Mouse (Mus musculus) heart, adult 2 months (tissue): ENCODE measurements around the gene Ror1.

Experiments
- CTCF ChIP-seq: fragments of 200-600 bp; IDR thresholded peaks from 2 replicates; pipeline ENCODE4 v1.8.1; 2022; ENCODE audit warnings: antibody characterized with exemption, mild to moderate bottlenecking, moderate library complexity
- EP300 ChIP-seq: fragments of 200-500 bp; IDR thresholded peaks from 2 replicates; pipeline ENCODE4 v1.6.1; 2011; ENCODE audit warnings: low read depth, low read length, control low read depth; ENCODE audit not compliant: insufficient read depth
- POLR2A ChIP-seq: fragments of 200-500 bp; IDR thresholded peaks from 2 replicates; pipeline ENCODE4 v1.6.1; 2011; ENCODE audit warnings: mild to moderate bottlenecking, low read depth, low read length, control low read depth; ENCODE audit not compliant: insufficient read depth

GRCm38 (mm10) chr4:100059811-100060210 is 35.8 kb upstream of the Ror1 start:
- no peak for TF ChIP-seq EP300
- TF ChIP-seq POLR2A = no peak
- no peak for TF ChIP-seq CTCF
